Mouse (Mus musculus) hindbrain, embryonic 13.5 days (tissue): ENCODE data around the gene Ruvbl2. TPM values are rescaled to one million over a fixed set of nuclear protein-coding genes. Genes with fewer than 3 reads are reported as not detected.
"Not testable (repeated sequence)": the region's sequence is repeated elsewhere in the genome, so short reads cannot be mapped to it uniquely, and the experiment has no call there.

Experiments
- ATAC-seq: fragments of 200-750 bp; cut with Nextera tagmentation; 2 replicates; pipeline ENCODE4 v1.8.0; 2017; ENCODE audit warnings: moderate TSS enrichment; ENCODE audit not compliant: low FRiP score
- H3K27ac ChIP-seq: fragments of 300-500 bp; sonication (generic); 2 replicates; pipeline ENCODE4 v1.5.1; 2015; ENCODE audit warnings: inconsistent platforms, mild to moderate bottlenecking, moderate library complexity
- H3K27me3 ChIP-seq: fragments of 300-500 bp; sonication (generic); 2 replicates; pipeline ENCODE4 v1.6.1; 2015; ENCODE audit warnings: mild to moderate bottlenecking, inconsistent platforms
- H3K36me3 ChIP-seq: fragments of 300-500 bp; sonication (generic); 2 replicates; pipeline ENCODE4 v1.6.1; 2015; ENCODE audit warnings: mild to moderate bottlenecking, inconsistent platforms
- H3K4me1 ChIP-seq: fragments of 300-500 bp; sonication (generic); replicated peaks from 2 replicates; pipeline ENCODE4 v1.6.1; 2015; ENCODE audit warnings: inconsistent platforms
- H3K4me2 ChIP-seq: fragments of 300-500 bp; sonication (generic); 2 replicates; pipeline ENCODE4 v1.6.1; 2015; ENCODE audit warnings: inconsistent platforms, mild to moderate bottlenecking, moderate library complexity
- H3K4me3 ChIP-seq: fragments of 300-500 bp; sonication (generic); 2 replicates; pipeline ENCODE4 v1.5.1; 2015; ENCODE audit warnings: mild to moderate bottlenecking, inconsistent platforms
- H3K9ac ChIP-seq: fragments of 300-500 bp; sonication (generic); 2 replicates; pipeline ENCODE4 v1.6.1; 2015; ENCODE audit warnings: mild to moderate bottlenecking, inconsistent platforms
- H3K9me3 ChIP-seq: fragments of 300-500 bp; sonication (generic); 2 replicates; pipeline ENCODE4 v1.6.1; 2016; ENCODE audit warnings: inconsistent platforms
- WGBS: fragments of 180-500 bp; shearing (Covaris S2); methylation state at CpG from one replicate; pipeline ENCODE4 v1.1.7; 2015; 5-methylcytosine and 5-hydroxymethylcytosine counted together
- polyA plus RNA-seq: library from polyadenylated mRNA; unstranded; fragments of >200 nt; fragmentation: Nextera tagmentation; extraction: Ambion mirVana; gene quantifications from 2 replicates; pipeline ENCODE4 v1.2.1, GENCODE M21; 2015

The Ruvbl2 gene
- polyA plus RNA-seq, 1 experiment from 2014 or later, result 110 TPM

GRCm38 (mm10) chr7:45405091-45406075, 32.5 kb downstream of the Ruvbl2 start, which contains the start of gene Kcna7:
Gene Kcna7 (plus strand): TSS chr7:45405653.
- H3K4me2 ChIP-seq, result peak within 1 kb of the TSS; percentile 51
- WGBS, result 12% methylated on average over 28 of the region's 28 CpGs
- no peaks in the 10 kb centered on the region for H3K9me3 ChIP-seq
- peak within 1 kb of the TSS; percentile 60 for H3K9ac ChIP-seq
- peak within 1 kb of the TSS; percentile 34 for H3K4me3 ChIP-seq
- H3K27ac ChIP-seq, result no peak within 1 kb of the TSS
- ATAC-seq, result no peak
- H3K36me3 ChIP-seq, result no peaks in the 10 kb centered on the region
- H3K27me3 ChIP-seq, result peaks cover 57% of the 10 kb centered on the region
- H3K4me1 ChIP-seq, result peaks cover 14% of the 10 kb centered on the region

GRCm38 (mm10) chr7:45403532-45404261, 34.2 kb downstream of the Ruvbl2 start:
- Histone ChIP-seq H3K27me3 (peaks cover 40% of the 10 kb centered on the region), H3K27ac (no peak overlapping the region), H3K4me1 (peaks cover 14% of the 10 kb centered on the region), H3K9me3 (no peaks in the 10 kb centered on the region), H3K4me2 (no peak overlapping the region), H3K4me3 (no peak overlapping the region), H3K9ac (no peak overlapping the region), H3K36me3 (no peaks in the 10 kb centered on the region)
- WGBS, result 44% methylated on average over 6 of the region's 6 CpGs
- no peak for ATAC-seq

GRCm38 (mm10) chr7:45401521-45402085, 36.3 kb downstream of the Ruvbl2 start:
- peaks cover 20% of the 10 kb centered on the region for H3K27me3 ChIP-seq
- no peaks in the 10 kb centered on the region for H3K36me3 ChIP-seq
- H3K4me3 ChIP-seq, result no peak overlapping the region
- no peak overlapping the region for H3K27ac ChIP-seq
- 81% methylated on average over 10 of the region's 10 CpGs for WGBS
- peaks cover 11% of the 10 kb centered on the region for H3K4me1 ChIP-seq
- ATAC-seq, result no peak
- no peaks in the 10 kb centered on the region for H3K9me3 ChIP-seq
- no peak overlapping the region for H3K9ac ChIP-seq
- no peak overlapping the region for H3K4me2 ChIP-seq

GRCm38 (mm10) chr7:45396787-45397186, 41.1 kb downstream of the Ruvbl2 start:
- Histone ChIP-seq H3K9ac (no peak overlapping the region), H3K4me1 (peaks cover 30% of the 10 kb centered on the region), H3K36me3 (peaks cover 10% of the 10 kb centered on the region), H3K9me3 (no peaks in the 10 kb centered on the region), H3K4me3 (no peak overlapping the region), H3K27ac (no peak overlapping the region), H3K4me2 (no peak overlapping the region), H3K27me3 (no peaks in the 10 kb centered on the region)
- no peak for ATAC-seq
- 74% methylated on average over 2 of the region's 2 CpGs for WGBS

- 4% methylated on average over 3 of the region's 3 CpGs for WGBS
- Histone ChIP-seq H3K4me1 (peaks cover 31% of the 10 kb centered on the region), H3K4me2 (peak overlapping the region; percentile 58), H3K36me3 (peaks cover 14% of the 10 kb centered on the region), H3K4me3 (peak overlapping the region; percentile 72), H3K27ac (peak overlapping the region; percentile 86)
- H3K9ac ChIP-seq, H3K9me3 ChIP-seq, H3K27me3 ChIP-seq: not testable (repeated sequence)
- peak; percentile 23 for ATAC-seq
These were observed 41.5 kb downstream of the Ruvbl2 start for GRCm38 (mm10) chr7:45396337-45396775.

- H3K9me3 ChIP-seq, result no peaks in the 10 kb centered on the region
- H3K27me3 ChIP-seq, result no peaks in the 10 kb centered on the region
- peaks cover 31% of the 10 kb centered on the region for H3K4me1 ChIP-seq
- WGBS, result under 1% methylated on average over 60 of the region's 60 CpGs
- H3K4me3 ChIP-seq, result peak within 1 kb of the TSS; percentile 72
- peak within 1 kb of the TSS; percentile 98 for H3K27ac ChIP-seq
- ATAC-seq, result peak; percentile 97
- peak within 1 kb of the TSS; percentile 93 for H3K9ac ChIP-seq
- H3K4me2 ChIP-seq, result peak within 1 kb of the TSS; percentile 99
- peaks cover 19% of the 10 kb centered on the region for H3K36me3 ChIP-seq
These were observed 42.1 kb downstream of the Ruvbl2 start, which contains the start of gene Snrnp70 for GRCm38 (mm10) chr7:45395578-45396336. Gene Snrnp70 (minus strand): TSS chr7:45395742.

GRCm38 (mm10) chr7:45395129-45395541, 42.8 kb downstream of the Ruvbl2 start:
- ATAC-seq, result peak; percentile 82
- no peaks in the 10 kb centered on the region for H3K9me3 ChIP-seq
- peak overlapping the region; percentile 93 for H3K9ac ChIP-seq
- peaks cover 31% of the 10 kb centered on the region for H3K4me1 ChIP-seq
- H3K27ac ChIP-seq, result peak overlapping the region; percentile 98
- H3K4me3 ChIP-seq, result peak overlapping the region; percentile 72
- WGBS, result 0% methylated on average over 16 of the region's 20 CpGs
- no peaks in the 10 kb centered on the region for H3K27me3 ChIP-seq
- H3K4me2 ChIP-seq, result peak overlapping the region; percentile 99
- peaks cover 25% of the 10 kb centered on the region for H3K36me3 ChIP-seq

- Histone ChIP-seq H3K27me3 (no peaks in the 10 kb centered on the region), H3K9me3 (no peaks in the 10 kb centered on the region), H3K4me1 (no peaks in the 10 kb centered on the region), H3K36me3 (peaks cover 96% of the 10 kb centered on the region), H3K27ac (no peak overlapping the region), H3K4me3 (no peak overlapping the region), H3K9ac (no peak overlapping the region), H3K4me2 (no peak overlapping the region)
- WGBS, result 94% methylated on average over 3 of the region's 3 CpGs
- no peak for ATAC-seq
These were observed 51.8 kb downstream of the Ruvbl2 start for GRCm38 (mm10) chr7:45386077-45386476.

- no peak for ATAC-seq
- Histone ChIP-seq H3K36me3 (peaks cover 87% of the 10 kb centered on the region), H3K4me1 (no peaks in the 10 kb centered on the region), H3K9ac (no peak overlapping the region), H3K9me3 (no peaks in the 10 kb centered on the region), H3K4me2 (no peak overlapping the region), H3K27me3 (no peaks in the 10 kb centered on the region), H3K4me3 (no peak overlapping the region), H3K27ac (no peak overlapping the region)
- 97% methylated on average over 1 of the region's 1 CpGs for WGBS
These were observed 61.8 kb downstream of the Ruvbl2 start for GRCm38 (mm10) chr7:45376057-45376456.

- no peak overlapping the region for H3K9ac ChIP-seq
- 97% methylated on average over 8 of the region's 8 CpGs for WGBS
- H3K27ac ChIP-seq, result no peak overlapping the region
- peaks cover 3% of the 10 kb centered on the region for H3K27me3 ChIP-seq
- no peaks in the 10 kb centered on the region for H3K9me3 ChIP-seq
- peaks cover 14% of the 10 kb centered on the region for H3K4me1 ChIP-seq
- no peak overlapping the region for H3K4me2 ChIP-seq
- no peak for ATAC-seq
- H3K4me3 ChIP-seq, result no peak overlapping the region
- peaks cover 73% of the 10 kb centered on the region for H3K36me3 ChIP-seq
These were observed 63.3 kb downstream of the Ruvbl2 start for GRCm38 (mm10) chr7:45374620-45375019.

GRCm38 (mm10) chr7:45372371-45372770, 65.5 kb downstream of the Ruvbl2 start:
- Histone ChIP-seq H3K36me3 (peaks cover 50% of the 10 kb centered on the region), H3K9me3 (no peaks in the 10 kb centered on the region), H3K4me1 (peaks cover 31% of the 10 kb centered on the region), H3K27ac (no peak overlapping the region), H3K9ac (no peak overlapping the region), H3K4me3 (no peak overlapping the region), H3K4me2 (no peak overlapping the region), H3K27me3 (peaks cover 19% of the 10 kb centered on the region)
- ATAC-seq, result no peak
- 91% methylated on average over 5 of the region's 5 CpGs for WGBS
